Mouse (Mus musculus) lung, postnatal 0 days (tissue): ENCODE measurements at regions not wholly inside any gene's neighbourhood (a gene's known extent, or its start where the extent isn't known, plus 50 kb on each side); places are given as distances from the start of the nearest gene placed in this dataset.

Source experiments
- ATAC-seq: fragments of 200-750 bp; cut with Nextera tagmentation; 2 replicates; pipeline ENCODE4 v1.8.0; 2017; ENCODE audit warnings: moderate library complexity
- DNase-seq: peaks from one replicate; pipeline ENCODE4 v3.0.0-alpha.2; 2016; ENCODE audit warnings: low spot score
- H3K27ac ChIP-seq: fragments of 300-500 bp; sonication (generic); 2 replicates; pipeline ENCODE4 v1.5.1; 2014; ENCODE audit warnings: antibody characterized with exemption, mild to moderate bottlenecking, low read length, mixed read lengths
- H3K27me3 ChIP-seq: fragments of 300-500 bp; sonication (generic); replicated peaks from 2 replicates; pipeline ENCODE4 v1.6.1; 2014; ENCODE audit warnings: low read length, mixed read lengths; ENCODE audit not compliant: insufficient read depth
- H3K36me3 ChIP-seq: fragments of 300-500 bp; sonication (generic); 2 replicates; pipeline ENCODE4 v1.6.1; 2014; ENCODE audit warnings: low read length, mixed read lengths; ENCODE audit not compliant: insufficient read depth
- H3K4me1 ChIP-seq: fragments of 300-500 bp; sonication (generic); 2 replicates; pipeline ENCODE4 v1.6.1; 2014; ENCODE audit warnings: antibody characterized with exemption, low read depth, low read length, mixed read lengths; ENCODE audit not compliant: insufficient read depth
- H3K4me2 ChIP-seq: fragments of 300-500 bp; sonication (generic); replicated peaks from 2 replicates; pipeline ENCODE4 v1.6.1; 2014; ENCODE audit warnings: low read depth, mild to moderate bottlenecking, low read length, moderate library complexity, mixed read lengths
- H3K4me3 ChIP-seq: fragments of 300-500 bp; sonication (generic); 2 replicates; pipeline ENCODE4 v1.5.1; 2014; ENCODE audit warnings: low read depth, low read length
- H3K9ac ChIP-seq: fragments of 300-500 bp; sonication (generic); replicated peaks from 2 replicates; pipeline ENCODE4 v1.6.1; 2014; ENCODE audit warnings: low read depth, mild to moderate bottlenecking
- H3K9me3 ChIP-seq: fragments of 300-500 bp; sonication (generic); 2 replicates; pipeline ENCODE4 v1.6.1; 2016; ENCODE audit warnings: low read length, mixed read lengths
- CTCF ChIP-seq: IDR thresholded peaks from 2 replicates; pipeline ENCODE4 v1.5.1; 2016; ENCODE audit warnings: antibody characterized with exemption, mild to moderate bottlenecking
- EP300 ChIP-seq: IDR thresholded peaks from 2 replicates; pipeline ENCODE4 v1.6.1; 2016; ENCODE audit warnings: antibody characterized with exemption, mild to moderate bottlenecking, control low read depth
- WGBS: fragments of 180-500 bp; shearing (Covaris S2); extraction: QIAGEN DNeasy Blood & Tissue Kit; methylation state at CpG from one replicate; pipeline ENCODE4 v1.1.7; 2014; 5-methylcytosine and 5-hydroxymethylcytosine counted together

GRCm38 (mm10) chr3:50761766-50762165 is 318.4 kb upstream of the Slc7a11 start:
- no peaks in the 10 kb centered on the region for H3K4me1 ChIP-seq
- no peak overlapping the region for H3K4me3 ChIP-seq
- no peaks in the 10 kb centered on the region for H3K27me3 ChIP-seq
- TF ChIP-seq CTCF (no peak), EP300 (no peak)
- H3K27ac ChIP-seq: no peak overlapping the region
- H3K36me3 ChIP-seq: no peaks in the 10 kb centered on the region
- H3K9me3 ChIP-seq: no peaks in the 10 kb centered on the region
- WGBS: 0% methylated on average over 1 of the region's 1 CpGs
- no peak overlapping the region for H3K4me2 ChIP-seq
- no peak for ATAC-seq
- no peak for DNase-seq
- H3K9ac ChIP-seq: no peak overlapping the region

GRCm38 (mm10) chr3:50758106-50758505 is 314.7 kb upstream of the Slc7a11 start:
- ATAC-seq (no peak), DNase-seq (no peak)
- TF ChIP-seq CTCF: no peak
- TF ChIP-seq EP300: no peak
- H3K4me1 ChIP-seq: no peaks in the 10 kb centered on the region
- H3K27ac ChIP-seq: no peak overlapping the region
- H3K27me3 ChIP-seq: no peaks in the 10 kb centered on the region
- no peaks in the 10 kb centered on the region for H3K36me3 ChIP-seq
- H3K9ac ChIP-seq: no peak overlapping the region
- H3K9me3 ChIP-seq: no peaks in the 10 kb centered on the region
- H3K4me3 ChIP-seq: no peak overlapping the region
- no peak overlapping the region for H3K4me2 ChIP-seq
- WGBS: 82% methylated on average over 1 of the region's 1 CpGs

- 78% methylated on average over 1 of the region's 1 CpGs for WGBS
- Histone ChIP-seq H3K36me3 (no peaks in the 10 kb centered on the region), H3K27ac (no peak overlapping the region), H3K4me1 (no peaks in the 10 kb centered on the region), H3K9ac (no peak overlapping the region), H3K4me2 (no peak overlapping the region), H3K27me3 (no peaks in the 10 kb centered on the region), H3K9me3 (no peaks in the 10 kb centered on the region), H3K4me3 (no peak overlapping the region)
- DNase-seq (peak; percentile 24), ATAC-seq (peak; percentile 81)
- TF ChIP-seq CTCF (no peak), EP300 (peak; percentile 89)
These were observed 293.8 kb upstream of the Slc7a11 start for GRCm38 (mm10) chr3:50737173-50737572.

- Histone ChIP-seq H3K9ac (no peak overlapping the region), H3K36me3 (no peaks in the 10 kb centered on the region), H3K9me3 (no peaks in the 10 kb centered on the region), H3K4me3 (no peak overlapping the region), H3K4me2 (no peak overlapping the region), H3K27ac (no peak overlapping the region), H3K4me1 (no peaks in the 10 kb centered on the region), H3K27me3 (no peaks in the 10 kb centered on the region)
- no peak for TF ChIP-seq CTCF
- no peak for TF ChIP-seq EP300
- 73% methylated on average over 5 of the region's 5 CpGs for WGBS
- DNase-seq (no peak), ATAC-seq (no peak)
These were observed 275.6 kb upstream of the Slc7a11 start for GRCm38 (mm10) chr3:50719035-50719434.

- DNase-seq: no peak
- no peak for TF ChIP-seq EP300
- TF ChIP-seq CTCF: no peak
- Histone ChIP-seq H3K9me3 (no peaks in the 10 kb centered on the region), H3K27me3 (no peaks in the 10 kb centered on the region), H3K4me2 (no peak overlapping the region), H3K4me3 (no peak overlapping the region), H3K9ac (no peak overlapping the region), H3K4me1 (no peaks in the 10 kb centered on the region), H3K36me3 (no peaks in the 10 kb centered on the region), H3K27ac (no peak overlapping the region)
- no peak for ATAC-seq
- 88% methylated on average over 6 of the region's 6 CpGs for WGBS
These were observed 270.0 kb upstream of the Slc7a11 start for GRCm38 (mm10) chr3:50713463-50713862.

- Histone ChIP-seq H3K27ac (no peak overlapping the region), H3K4me1 (no peaks in the 10 kb centered on the region), H3K9me3 (no peaks in the 10 kb centered on the region), H3K4me2 (no peak overlapping the region), H3K27me3 (no peaks in the 10 kb centered on the region), H3K4me3 (no peak overlapping the region), H3K9ac (no peak overlapping the region), H3K36me3 (no peaks in the 10 kb centered on the region)
- DNase-seq (no peak), ATAC-seq (no peak)
- 41% methylated on average over 12 of the region's 12 CpGs for WGBS
- TF ChIP-seq EP300 (no peak), CTCF (no peak)
These were observed 266.1 kb upstream of the Slc7a11 start for GRCm38 (mm10) chr3:50709415-50709989.

GRCm38 (mm10) chr3:50706707-50707106 is 263.3 kb upstream of the Slc7a11 start:
- WGBS: 51% methylated on average over 2 of the region's 2 CpGs
- H3K9ac ChIP-seq: no peak overlapping the region
- no peak for DNase-seq
- H3K4me2 ChIP-seq: no peak overlapping the region
- TF ChIP-seq CTCF (no peak), EP300 (no peak)
- H3K9me3 ChIP-seq: no peaks in the 10 kb centered on the region
- H3K27ac ChIP-seq: no peak overlapping the region
- H3K27me3 ChIP-seq: no peaks in the 10 kb centered on the region
- no peak for ATAC-seq
- H3K4me3 ChIP-seq: no peak overlapping the region
- H3K4me1 ChIP-seq: no peaks in the 10 kb centered on the region
- H3K36me3 ChIP-seq: no peaks in the 10 kb centered on the region
